Mouse (Mus musculus) liver, embryonic 14.5 days (tissue): ENCODE measurements around the gene Ntrk3.

Source experiments
- CTCF ChIP-seq: IDR thresholded peaks from 2 replicates; pipeline ENCODE4 v1.5.1; 2016; ENCODE audit warnings: antibody characterized with exemption, low read depth, control low read depth
- EP300 ChIP-seq: IDR thresholded peaks from 2 replicates; pipeline ENCODE4 v1.6.1; 2016; ENCODE audit warnings: antibody characterized with exemption, low read depth

DNA sequence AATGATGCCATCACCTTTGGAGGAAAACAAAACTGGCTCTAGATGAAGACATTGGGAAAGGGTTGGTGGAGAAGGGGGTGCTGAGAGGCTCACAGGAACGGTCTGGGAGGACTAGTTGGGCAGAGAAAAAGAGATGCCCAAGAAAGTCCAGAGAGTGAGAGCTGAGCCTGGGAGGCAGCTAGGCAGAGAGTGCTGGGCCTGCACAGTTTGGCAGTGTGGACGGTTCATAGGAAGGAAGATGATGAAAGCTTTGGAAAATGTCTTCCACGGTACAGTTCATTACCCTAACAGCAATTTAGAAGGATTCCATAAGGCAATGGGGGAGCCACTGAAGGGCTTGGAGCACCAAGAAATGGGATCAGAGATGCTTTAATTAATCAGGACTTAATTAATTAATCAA lies 81.6 kb downstream of the Ntrk3 start:
- TF ChIP-seq CTCF (no peak), EP300 (no peak)
